Comparison of ENCODE assay signal across 8 mouse cellular contexts in the genomic region with DNA sequence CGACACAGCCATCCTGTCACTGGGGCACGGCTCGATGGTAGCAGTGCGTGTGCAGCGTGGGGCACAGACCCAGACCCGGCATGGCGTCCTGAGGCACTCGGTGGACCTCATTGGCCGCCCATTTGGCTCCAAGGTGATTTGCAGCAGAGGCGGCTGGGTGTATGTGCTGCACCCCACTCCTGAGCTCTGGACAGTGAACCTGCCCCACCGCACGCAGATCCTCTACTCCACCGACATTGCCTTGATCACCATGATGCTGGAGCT. TPM values are rescaled to one million over a fixed set of nuclear protein-coding genes. Genes with fewer than 3 reads are reported as not detected.
DNase-seq lines count a peak whose midpoint lies in the region; ATAC-seq and TF ChIP-seq lines count a peak whose summit lies in the region.

No protein-coding gene starts in this region.

- DNase-seq in left cerebral cortex, adult 2 months (ENCODE audit: extremely low spot score in 1 of 2, low spot score in 2 of 2) = no peak
- DNase-seq in left cerebral cortex, postnatal 14 days (ENCODE audit: low spot score in 2 of 2) = no peak
- DNase-seq in embryonic facial prominence, embryonic 14.5 days (ENCODE audit: low spot score) = no peak
- DNase-seq in thymus, postnatal 4 days = no peak
- DNase-seq in right cerebral cortex, adult 2 months (ENCODE audit: low spot score in 2 of 2) = no peak
- no peak for DNase-seq in frontal cortex, postnatal 36 days (ENCODE audit: low spot score in 2 of 2)

- 5% methylated on average over 13 of the region's 13 CpGs for WGBS in embryonic facial prominence, embryonic 14.5 days
- 5% methylated on average over 13 of the region's 13 CpGs for WGBS in intestine, embryonic 15.5 days
- 8% methylated on average over 13 of the region's 13 CpGs for WGBS in neural tube, embryonic 12.5 days

- H3K4me2 ChIP-seq in embryonic facial prominence, embryonic 14.5 days (ENCODE audit: low read depth, low read length) = peak overlapping the region; percentile 82
- peak overlapping the region; percentile 79 for H3K4me2 ChIP-seq in intestine, embryonic 15.5 days (replicated peaks)
- peak overlapping the region; percentile 99 for H3K4me2 ChIP-seq in neural tube, embryonic 12.5 days (replicated peaks)

- H3K9ac ChIP-seq in embryonic facial prominence, embryonic 14.5 days (ENCODE audit: low read depth, low read length) = peak overlapping the region; percentile 69
- peak overlapping the region; percentile 57 for H3K9ac ChIP-seq in intestine, embryonic 15.5 days
- H3K9ac ChIP-seq in neural tube, embryonic 12.5 days = peak overlapping the region; percentile 61

- peaks cover 8% of the 10 kb centered on the region for H3K27me3 ChIP-seq in embryonic facial prominence, embryonic 14.5 days (replicated peaks; ENCODE audit: control insufficient read depth, insufficient read depth, low read length)
- 0 out of 2 replicates have a peak, but pooled peaks cover 3% of the 10 kb centered on the region for H3K27me3 ChIP-seq in intestine, embryonic 15.5 days (replicated peaks)
- peaks cover 5% of the 10 kb centered on the region; the same call in 1 of the 2 replicates for H3K27me3 ChIP-seq in neural tube, embryonic 12.5 days (replicated peaks)

- TF ChIP-seq CTCF in left cerebral cortex, adult 2 months (IDR thresholded peaks at IDR 0.05) = no peak

- intact Hi-C loops in left cerebral cortex, adult 2 months (cut with DNase I) = no loop called here
- intact Hi-C loops in left cerebral cortex, postnatal 14 days (cut with DNase I) = no loop called here

- no peaks in the 10 kb centered on the region for H3K9me3 ChIP-seq in embryonic facial prominence, embryonic 14.5 days (ENCODE audit: control insufficient read depth, low read length)
- no peaks in the 10 kb centered on the region for H3K9me3 ChIP-seq in intestine, embryonic 15.5 days
- no peaks in the 10 kb centered on the region for H3K9me3 ChIP-seq in neural tube, embryonic 12.5 days

- H3K36me3 ChIP-seq in embryonic facial prominence, embryonic 14.5 days (ENCODE audit: control insufficient read depth, insufficient read depth, low read length) = 0 out of 2 replicates have a peak, but pooled peaks cover 5% of the 10 kb centered on the region
- no peaks in the 10 kb centered on the region; the same call in 1 of the 2 replicates for H3K36me3 ChIP-seq in intestine, embryonic 15.5 days
- peaks cover 28% of the 10 kb centered on the region for H3K36me3 ChIP-seq in neural tube, embryonic 12.5 days

- ATAC-seq in embryonic facial prominence, embryonic 14.5 days (ENCODE audit: low read depth) = no peak
- ATAC-seq in intestine, embryonic 15.5 days = no peak
- no peak for ATAC-seq in neural tube, embryonic 12.5 days (ENCODE audit: low FRiP score, low read depth)

- no peak overlapping the region for H3K27ac ChIP-seq in left cerebral cortex, adult 2 months
- no peak overlapping the region for H3K27ac ChIP-seq in embryonic facial prominence, embryonic 14.5 days (replicated peaks; ENCODE audit: low read depth, low read length)
- 0 out of 2 replicates have a peak overlapping the region, but pooled peaks have one; percentile 11 for H3K27ac ChIP-seq in intestine, embryonic 15.5 days
- no peak overlapping the region for H3K27ac ChIP-seq in neural tube, embryonic 12.5 days

- H3K4me1 ChIP-seq in embryonic facial prominence, embryonic 14.5 days (ENCODE audit: control insufficient read depth, insufficient read depth, low read length) = peaks cover 10% of the 10 kb centered on the region
- peaks cover 55% of the 10 kb centered on the region for H3K4me1 ChIP-seq in intestine, embryonic 15.5 days (replicated peaks)
- H3K4me1 ChIP-seq in neural tube, embryonic 12.5 days = peaks cover 29% of the 10 kb centered on the region

- peak overlapping the region; percentile 82 for H3K4me3 ChIP-seq in left cerebral cortex, adult 2 months
- H3K4me3 ChIP-seq in embryonic facial prominence, embryonic 14.5 days (ENCODE audit: low read depth, low read length) = peak overlapping the region; percentile 53
- H3K4me3 ChIP-seq in intestine, embryonic 15.5 days (replicated peaks) = peak overlapping the region; percentile 66
- H3K4me3 ChIP-seq in neural tube, embryonic 12.5 days = peak overlapping the region; percentile 89

RNA-seq across cellular contexts. Expression of gene Trmt61a, which starts 0.7 kb away (rescaled TPM):
- 10 to 100 TPM; 18.9 to 20.2 TPM for total RNA-seq in left cerebral cortex, adult 2 months (2021)
- 10 to 100 TPM; 18.9 to 19.7 TPM for total RNA-seq in left cerebral cortex, postnatal 14 days (2021)
- polyA plus RNA-seq in embryonic facial prominence, embryonic 14.5 days (2014; fragmentation: Nextera tagmentation; extraction: Ambion mirVana) = 5.8 and 7.9 TPM in 2 replicates
- 12.6 and 16.4 TPM in 2 replicates for polyA plus RNA-seq in intestine, embryonic 15.5 days (2015; fragmentation: Nextera tagmentation; extraction: Ambion mirVana)
- polyA plus RNA-seq in neural tube, embryonic 12.5 days (2016; fragmentation: Nextera tagmentation; extraction: Ambion mirVana) = 12.0 and 12.1 TPM in 2 replicates

RNA-seq across cellular contexts. Expression of gene Ckb, which starts 6.5 kb away (rescaled TPM):
- total RNA-seq in left cerebral cortex, adult 2 months (2021) = 1,000 to 10,000 TPM; 1,837 to 1,872 TPM
- total RNA-seq in left cerebral cortex, postnatal 14 days (2021) = 1,000 to 10,000 TPM; 1,395 to 1,474 TPM
- polyA plus RNA-seq in embryonic facial prominence, embryonic 14.5 days (2014; fragmentation: Nextera tagmentation; extraction: Ambion mirVana) = 206 and 208 TPM in 2 replicates
- 765 and 774 TPM in 2 replicates for polyA plus RNA-seq in intestine, embryonic 15.5 days (2015; fragmentation: Nextera tagmentation; extraction: Ambion mirVana)
- polyA plus RNA-seq in neural tube, embryonic 12.5 days (2016; fragmentation: Nextera tagmentation; extraction: Ambion mirVana) = 2,325 and 2,426 TPM in 2 replicates

RNA-seq across cellular contexts. Expression of gene Bag5, which starts 34.5 kb away (rescaled TPM):
- total RNA-seq in left cerebral cortex, adult 2 months (2021) = 10 to 100 TPM; 60.9 to 61.8 TPM
- 10 to 100 TPM; 45.7 to 47.0 TPM for total RNA-seq in left cerebral cortex, postnatal 14 days (2021)
- 59.0 and 61.5 TPM in 2 replicates for polyA plus RNA-seq in embryonic facial prominence, embryonic 14.5 days (2014; fragmentation: Nextera tagmentation; extraction: Ambion mirVana)
- polyA plus RNA-seq in intestine, embryonic 15.5 days (2015; fragmentation: Nextera tagmentation; extraction: Ambion mirVana) = 46.7 and 48.7 TPM in 2 replicates
- 60.1 and 61.8 TPM in 2 replicates for polyA plus RNA-seq in neural tube, embryonic 12.5 days (2016; fragmentation: Nextera tagmentation; extraction: Ambion mirVana)

RNA-seq across cellular contexts. Expression of gene Apopt1, which starts 34.5 kb away (rescaled TPM):
- total RNA-seq in left cerebral cortex, adult 2 months (2021) = 10 to 100 TPM; 36.2 to 38.8 TPM
- total RNA-seq in left cerebral cortex, postnatal 14 days (2021) = 10 to 100 TPM; 39.4 to 44.3 TPM
- 46.6 and 48.0 TPM in 2 replicates for polyA plus RNA-seq in embryonic facial prominence, embryonic 14.5 days (2014; fragmentation: Nextera tagmentation; extraction: Ambion mirVana)
- 50.1 and 51.8 TPM in 2 replicates for polyA plus RNA-seq in intestine, embryonic 15.5 days (2015; fragmentation: Nextera tagmentation; extraction: Ambion mirVana)
- 54.6 and 57.3 TPM in 2 replicates for polyA plus RNA-seq in neural tube, embryonic 12.5 days (2016; fragmentation: Nextera tagmentation; extraction: Ambion mirVana)
